8 mouse cellular contexts compared by ENCODE assay signal in genomic region chr14:32856681-32857328, GRCm38 (mm10). TPM values are rescaled to one million over a fixed set of nuclear protein-coding genes. Genes with fewer than 3 reads are reported as not detected.
DNase-seq lines count a peak whose midpoint lies in the region; ATAC-seq and TF ChIP-seq lines count a peak whose summit lies in the region.

Gene Vstm4 (plus strand): TSS chr14:32856756.

- no peaks in the 10 kb centered on the region for H3K9me3 ChIP-seq in erythroblast, embryonic 14.5 days (ENCODE audit: control insufficient read depth, low read length)
- no peaks in the 10 kb centered on the region for H3K9me3 ChIP-seq in forebrain, embryonic 11.5 days (ENCODE audit: control insufficient read depth, low read length)
- no peaks in the 10 kb centered on the region for H3K9me3 ChIP-seq in heart, embryonic 14.5 days (ENCODE audit: control insufficient read depth, low read length)
- H3K9me3 ChIP-seq in kidney, postnatal 0 days (replicated peaks; ENCODE audit: low read length): no peaks in the 10 kb centered on the region
- no peaks in the 10 kb centered on the region for H3K9me3 ChIP-seq in liver, embryonic 14.5 days (ENCODE audit: control insufficient read depth, low read length)

- peaks cover 30% of the 10 kb centered on the region for H3K27me3 ChIP-seq in erythroblast, embryonic 14.5 days (ENCODE audit: control insufficient read depth)
- peaks cover 7% of the 10 kb centered on the region for H3K27me3 ChIP-seq in forebrain, embryonic 11.5 days (ENCODE audit: control insufficient read depth, insufficient read depth, low read length)
- H3K27me3 ChIP-seq in heart, embryonic 14.5 days (ENCODE audit: control insufficient read depth, insufficient read depth, low read length): no peaks in the 10 kb centered on the region
- 0 out of 2 replicates have a peak, but pooled peaks cover 7% of the 10 kb centered on the region for H3K27me3 ChIP-seq in kidney, postnatal 0 days (ENCODE audit: insufficient read depth, low read length)
- peaks cover 18% of the 10 kb centered on the region for H3K27me3 ChIP-seq in liver, embryonic 14.5 days (ENCODE audit: control insufficient read depth, insufficient read depth, low read length)

- TF ChIP-seq CTCF in kidney, postnatal 0 days (IDR thresholded peaks at IDR 0.05; ENCODE audit: low read depth): no peak
- TF ChIP-seq CTCF in liver, embryonic 14.5 days (IDR thresholded peaks at IDR 0.05; ENCODE audit: low read depth): no peak
- no peak for TF ChIP-seq CTCF in olfactory bulb, adult 2 months (IDR thresholded peaks at IDR 0.05; ENCODE audit: insufficient read depth, low read depth, low read length)

- TF ChIP-seq EP300 in liver, embryonic 14.5 days (IDR thresholded peaks at IDR 0.05; ENCODE audit: low read depth): no peak

- no peaks in the 10 kb centered on the region for H3K36me3 ChIP-seq in erythroblast, embryonic 14.5 days (ENCODE audit: control insufficient read depth)
- no peaks in the 10 kb centered on the region for H3K36me3 ChIP-seq in forebrain, embryonic 11.5 days (ENCODE audit: control insufficient read depth, insufficient read depth, low read length)
- no peaks in the 10 kb centered on the region for H3K36me3 ChIP-seq in heart, embryonic 14.5 days (ENCODE audit: control insufficient read depth, insufficient read depth, low read length)
- no peaks in the 10 kb centered on the region for H3K36me3 ChIP-seq in kidney, postnatal 0 days (ENCODE audit: insufficient read depth, low read length)
- no peaks in the 10 kb centered on the region for H3K36me3 ChIP-seq in liver, embryonic 14.5 days (replicated peaks; ENCODE audit: control insufficient read depth, insufficient read depth, low read depth)

- DNase-seq in forebrain, embryonic 11.5 days (ENCODE audit: low spot score): peak; percentile 71
- peak; percentile 80 for DNase-seq in kidney, postnatal 0 days (ENCODE audit: low spot score)
- no peak for DNase-seq in liver, embryonic 14.5 days (ENCODE audit: low read depth in 3 of 3, low spot score in 3 of 3)

- WGBS in forebrain, embryonic 11.5 days: under 1% methylated on average over 59 of the region's 68 CpGs
- whole genome bisulfite sequencing in heart, embryonic 14.5 days: under 1% methylated on average over 55 of the region's 68 CpGs
- WGBS in kidney, postnatal 0 days: under 1% methylated on average over 54 of the region's 68 CpGs
- under 1% methylated on average over 68 of the region's 68 CpGs for WGBS in liver, embryonic 14.5 days (ENCODE audit: insufficient replicate concordance)
- WGBS in olfactory bulb, adult 2 months: 3% methylated on average over 63 of the region's 68 CpGs

- peak within 1 kb of the TSS; percentile 35 for H3K4me3 ChIP-seq in erythroblast, embryonic 14.5 days (replicated peaks)
- H3K4me3 ChIP-seq in forebrain, embryonic 11.5 days (ENCODE audit: low read depth, low read length): peak within 1 kb of the TSS; percentile 52
- peak within 1 kb of the TSS; percentile 70 to 74 for H3K4me3 ChIP-seq in heart, embryonic 14.5 days (ENCODE audit: control insufficient read depth in 1 of 2, insufficient read depth in 1 of 2, low read depth in 1 of 2, low read length in 2 of 2)
- peak within 1 kb of the TSS; percentile 45 for H3K4me3 ChIP-seq in kidney, postnatal 0 days (replicated peaks; ENCODE audit: low read depth, low read length)
- peak within 1 kb of the TSS; percentile 21 to 28 for H3K4me3 ChIP-seq in liver, embryonic 14.5 days (ENCODE audit: insufficient read depth in 1 of 2, low read depth in 2 of 2, low read length in 2 of 2)
- H3K4me3 ChIP-seq in olfactory bulb, adult 2 months (ENCODE audit: insufficient read depth, low read depth, low read length): peak within 1 kb of the TSS; percentile 54

- ATAC-seq in erythroblast, adult 5-6 weeks (replicated peaks; ENCODE audit: low FRiP score, poor library complexity, severe bottlenecking): no peak
- ATAC-seq in forebrain, embryonic 11.5 days (replicated peaks; ENCODE audit: low FRiP score): peak; percentile 84
- ATAC-seq in heart, embryonic 14.5 days (ENCODE audit: insufficient number of reproducible peaks, insufficient read depth, low FRiP score, low read depth): peak; percentile 70; the same call in 1 of the 2 replicates
- peak; percentile 72 for ATAC-seq in kidney, postnatal 0 days (replicated peaks; ENCODE audit: low FRiP score, low read depth)
- no peak for ATAC-seq in liver, embryonic 14.5 days (ENCODE audit: insufficient read depth)
- no peak for ATAC-seq in megakaryocyte, adult 5-6 weeks (ENCODE audit: poor library complexity, severe bottlenecking)

- H3K27ac ChIP-seq in forebrain, embryonic 11.5 days (ENCODE audit: low read depth, low read length): no peak within 1 kb of the TSS
- peak within 1 kb of the TSS; percentile 35 to 70; a peak in 3 of 4 replicates for H3K27ac ChIP-seq in heart, embryonic 14.5 days (replicated peaks in 1 of 2; ENCODE audit: control insufficient read depth in 1 of 2, insufficient read depth in 1 of 2, low read depth in 2 of 2, low read length in 2 of 2)
- H3K27ac ChIP-seq in kidney, postnatal 0 days: peak within 1 kb of the TSS; percentile 87
- no peak within 1 kb of the TSS for H3K27ac ChIP-seq in liver, embryonic 14.5 days
- H3K27ac ChIP-seq in olfactory bulb, adult 2 months (ENCODE audit: insufficient read depth, low read depth, low read length): 0 out of 2 replicates have a peak within 1 kb of the TSS, but pooled peaks have one; percentile 12

- no peak for TF ChIP-seq POLR2A in olfactory bulb, adult 2 months (IDR thresholded peaks at IDR 0.05; ENCODE audit: insufficient read depth, low read depth, low read length)

- H3K9ac ChIP-seq in forebrain, embryonic 11.5 days (ENCODE audit: low read length): peak within 1 kb of the TSS; percentile 80
- peak within 1 kb of the TSS; percentile 91 for H3K9ac ChIP-seq in heart, embryonic 14.5 days (ENCODE audit: low read length)
- H3K9ac ChIP-seq in kidney, postnatal 0 days (ENCODE audit: low read depth, low read length): peak within 1 kb of the TSS; percentile 76
- H3K9ac ChIP-seq in liver, embryonic 14.5 days (replicated peaks): no peak within 1 kb of the TSS

- H3K4me1 ChIP-seq in erythroblast, embryonic 14.5 days (ENCODE audit: control insufficient read depth): peaks cover 3% of the 10 kb centered on the region
- H3K4me1 ChIP-seq in forebrain, embryonic 11.5 days (replicated peaks; ENCODE audit: control insufficient read depth, insufficient read depth, low read length): no peaks in the 10 kb centered on the region; the same call in 1 of the 2 replicates
- peaks cover 32 to 40% of the 10 kb centered on the region in 2 experiments for H3K4me1 ChIP-seq in heart, embryonic 14.5 days (ENCODE audit: control insufficient read depth in 2 of 2, insufficient read depth in 2 of 2, low read length in 2 of 2)
- H3K4me1 ChIP-seq in kidney, postnatal 0 days (replicated peaks; ENCODE audit: insufficient read depth, low read length): no peaks in the 10 kb centered on the region; the same call in 1 of the 2 replicates
- H3K4me1 ChIP-seq in liver, embryonic 14.5 days (replicated peaks; ENCODE audit: control insufficient read depth in 2 of 2, insufficient read depth in 2 of 2, low read length in 1 of 2): peaks cover 0 to 11% of the 10 kb centered on the region in 2 experiments; a peak in 2 of 4 replicates
- H3K4me1 ChIP-seq in olfactory bulb, adult 2 months (ENCODE audit: control insufficient read depth, insufficient read depth, low read length): peaks cover 7% of the 10 kb centered on the region

- peak within 1 kb of the TSS; percentile 88 for H3K4me2 ChIP-seq in forebrain, embryonic 11.5 days (ENCODE audit: low read depth, low read length, severe bottlenecking)
- H3K4me2 ChIP-seq in heart, embryonic 14.5 days (ENCODE audit: low read length): peak within 1 kb of the TSS; percentile 83
- H3K4me2 ChIP-seq in kidney, postnatal 0 days (ENCODE audit: low read length): peak within 1 kb of the TSS; percentile 71
- H3K4me2 ChIP-seq in liver, embryonic 14.5 days (ENCODE audit: low read depth): peak within 1 kb of the TSS; percentile 27

RNA-seq across cellular contexts. Expression of gene Vstm4, which starts in this region (rescaled TPM):
- polyA plus RNA-seq in erythroblast, embryonic 14.5 days (2012): not detected in 2 replicates
- total RNA-seq in erythroblast, adult 5-6 weeks (2015; ENCODE audit: low replicate concordance): not detected in 2 replicates
- 0.09 and 0.56 TPM in 2 replicates for total RNA-seq in erythroblast, adult 5-6 weeks (2017; ENCODE audit: low replicate concordance)
- 2.8 and 3.2 TPM in 2 replicates for polyA plus RNA-seq in forebrain, embryonic 11.5 days (2014; fragmentation: Nextera tagmentation; extraction: Ambion mirVana)
- 20.3 and 21.9 TPM in 2 replicates for polyA plus RNA-seq in heart, embryonic 14.5 days (2014; fragmentation: Nextera tagmentation; extraction: Ambion mirVana)
- polyA plus RNA-seq in kidney, postnatal 0 days (2015; fragmentation: Nextera tagmentation; extraction: Ambion mirVana): 45.2 and 47.4 TPM in 2 replicates
- polyA plus RNA-seq in liver, embryonic 14.5 days (2012; rRNA removed): 1.2 and 1.6 TPM in 2 replicates
- polyA plus RNA-seq in liver, embryonic 14.5 days (2014; fragmentation: Nextera tagmentation; extraction: Ambion mirVana): 3.3 and 3.4 TPM in 2 replicates
- polyA plus RNA-seq in olfactory bulb, adult 2 months (2012; ENCODE audit: insufficient read depth, insufficient read length, low replicate concordance, missing spikeins): not detected in 2 replicates
- not detected in 2 replicates for total RNA-seq in megakaryocyte, adult 5-6 weeks (2015)
- total RNA-seq in megakaryocyte, adult 5-6 weeks (2017): not detected in 2 replicates

Comparison
In these comparisons a context has a peak if more than half of its experiments do, and no peak if none do; other contexts are left out.
1. ATAC-seq: peak in forebrain, embryonic 11.5 days (single experiment), heart, embryonic 14.5 days (single experiment) and kidney, postnatal 0 days (single experiment); none in erythroblast, adult 5-6 weeks (single experiment), liver, embryonic 14.5 days (single experiment) and megakaryocyte, adult 5-6 weeks (single experiment).
2. DNase-seq: peak in forebrain, embryonic 11.5 days (single experiment) and kidney, postnatal 0 days (single experiment); none in liver, embryonic 14.5 days (0 of 3).
3. H3K27ac ChIP-seq: peak in heart, embryonic 14.5 days (2 of 2), kidney, postnatal 0 days (single experiment) and olfactory bulb, adult 2 months (single experiment); none in forebrain, embryonic 11.5 days (single experiment) and liver, embryonic 14.5 days (single experiment).
4. H3K4me2 ChIP-seq: peak in every context shown above with its lines; median percentile 88 in forebrain, embryonic 11.5 days; 83 in heart, embryonic 14.5 days; 71 in kidney, postnatal 0 days; 27 in liver, embryonic 14.5 days.
5. Peak in every context shown above with its lines, with median percentiles within 50 percentile points of each other: H3K4me3 ChIP-seq.